Mouse (Mus musculus) thymus, postnatal 0 days (tissue): ENCODE measurements around the gene Ptgis. TPM values are rescaled to one million over a fixed set of nuclear protein-coding genes. Genes with fewer than 3 reads are reported as not detected.
A peak's percentile ranks its signal among the peaks of the same experiment; 100 is the strongest.

Experiments
- DNase-seq: peaks from one replicate; pipeline ENCODE4 v3.0.0-alpha.2; 2015; ENCODE audit warnings: low spot score
- polyA plus RNA-seq: library from polyadenylated mRNA; unstranded; fragments of >200 nt; fragmentation: Nextera tagmentation; extraction: Ambion mirVana; gene quantifications from 2 replicates; pipeline ENCODE4 v1.2.1, GENCODE M21; 2015

The Ptgis gene
- polyA plus RNA-seq, 1 experiment from 2014 or later = 1.7 TPM

GRCm38 (mm10) chr2:167263040-167263810 lies 22.8 kb upstream of the Ptgis start:
- no peak for DNase-seq

GRCm38 (mm10) chr2:167262433-167262832 lies 22.0 kb upstream of the Ptgis start:
- no peak for DNase-seq

GRCm38 (mm10) chr2:167261106-167261505 lies 20.7 kb upstream of the Ptgis start:
- no peak for DNase-seq

GRCm38 (mm10) chr2:167257790-167258189 lies 17.4 kb upstream of the Ptgis start:
- DNase-seq = no peak

- no peak for DNase-seq
Observed at GRCm38 (mm10) chr2:167254808-167255207, 14.4 kb upstream of the Ptgis start.

- no peak for DNase-seq
Observed at GRCm38 (mm10) chr2:167254185-167254584, 13.8 kb upstream of the Ptgis start.

GRCm38 (mm10) chr2:167253476-167253875 lies 13.1 kb upstream of the Ptgis start:
- DNase-seq = no peak

- DNase-seq = no peak
Observed at GRCm38 (mm10) chr2:167252057-167252687, 11.8 kb upstream of the Ptgis start.

GRCm38 (mm10) chr2:167250736-167251337 lies 10.4 kb upstream of the Ptgis start:
- peak; percentile 44 for DNase-seq

- DNase-seq = peak; percentile 29
Observed at GRCm38 (mm10) chr2:167250003-167250735, 9.8 kb upstream of the Ptgis start.

- no peak for DNase-seq
Observed at GRCm38 (mm10) chr2:167249591-167249990, 9.2 kb upstream of the Ptgis start.

GRCm38 (mm10) chr2:167247823-167248222 lies 7.4 kb upstream of the Ptgis start:
- DNase-seq = no peak

GRCm38 (mm10) chr2:167246704-167247103 lies 6.3 kb upstream of the Ptgis start:
- no peak for DNase-seq

- no peak for DNase-seq
Observed at GRCm38 (mm10) chr2:167244892-167245291, 4.5 kb upstream of the Ptgis start.

- DNase-seq = no peak
Observed at GRCm38 (mm10) chr2:167243831-167244563, 3.6 kb upstream of the Ptgis start.

GRCm38 (mm10) chr2:167239262-167239661 lies 1.1 kb downstream of the Ptgis start:
- DNase-seq = no peak

GRCm38 (mm10) chr2:167237224-167237623 lies 3.2 kb downstream of the Ptgis start:
- DNase-seq = no peak

GRCm38 (mm10) chr2:167236174-167236573 lies 4.2 kb downstream of the Ptgis start:
- no peak for DNase-seq

GRCm38 (mm10) chr2:167235338-167236018 lies 4.9 kb downstream of the Ptgis start:
- DNase-seq = no peak

GRCm38 (mm10) chr2:167233771-167234170 lies 6.6 kb downstream of the Ptgis start:
- no peak for DNase-seq

- DNase-seq = no peak
Observed at GRCm38 (mm10) chr2:167233009-167233335, 7.4 kb downstream of the Ptgis start.
